Mouse (Mus musculus): ENCODE measurements around the gene Cdh22.

- TF ChIP-seq CTCF (IDR thresholded peaks at IDR 0.05; ENCODE audit: borderline replicate concordance, insufficient read depth, low read length) (no peak), POLR2A (IDR thresholded peaks at IDR 0.05; ENCODE audit: low read depth, low read length) (no peak)
These were observed 23.1 kb downstream of the Cdh22 start for GRCm38 (mm10) chr2:165211426-165212079.
